In the genomic region with DNA sequence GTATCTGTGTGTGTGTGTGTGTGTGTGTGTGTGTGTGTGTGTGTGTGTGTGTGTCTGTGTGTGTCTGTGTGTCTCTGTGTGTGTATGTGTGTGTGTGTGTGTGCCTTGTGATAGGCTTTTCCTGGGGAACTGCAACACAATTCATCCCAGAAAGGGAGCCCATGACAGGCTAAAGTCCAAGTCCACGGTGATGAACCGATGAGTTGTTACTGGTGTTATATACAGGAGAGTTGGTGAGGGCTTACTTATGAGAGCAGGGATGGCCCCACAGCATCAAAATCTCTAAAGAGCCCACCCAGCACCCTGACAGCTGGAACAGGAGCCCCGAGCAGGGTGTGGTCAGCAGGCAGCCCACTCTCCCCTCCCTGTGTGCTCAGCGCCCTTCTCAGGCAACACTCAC, we compare ENCODE assay signal across 22 mouse cellular contexts. TPM values are rescaled to one million over a fixed set of nuclear protein-coding genes. Genes with fewer than 3 reads are reported as not detected.
DNase-seq lines count a peak whose midpoint lies in the region; ATAC-seq and TF ChIP-seq lines count a peak whose summit lies in the region.
"Had no signal": no experiment of that assay in that cellular context is flagged by ENCODE, and none has a peak within 500 bp of the region (broad histone marks: within the 10 kb centered on the region; RNA-seq: fewer than 3 reads in every experiment).

No protein-coding gene starts in this region.

- H3K9ac ChIP-seq in heart, embryonic 11.5 days (ENCODE audit: low read depth, low read length) = 0 out of 2 replicates have a peak overlapping the region, but pooled peaks have one; percentile 16
- no peak overlapping the region for H3K9ac ChIP-seq in heart, embryonic 12.5 days
- no peak overlapping the region for H3K9ac ChIP-seq in intestine, embryonic 15.5 days
- no peak overlapping the region for H3K9ac ChIP-seq in intestine, postnatal 0 days (ENCODE audit: low read depth, low read length)
- H3K9ac ChIP-seq: embryonic facial prominence, embryonic 12.5 days; forebrain, embryonic 13.5 days had no signal

- ATAC-seq in heart, embryonic 11.5 days (replicated peaks; ENCODE audit: insufficient number of reproducible peaks, low FRiP score, low TSS enrichment) = no peak
- no peak for ATAC-seq in heart, embryonic 12.5 days (ENCODE audit: insufficient number of reproducible peaks, low FRiP score)
- ATAC-seq in intestine, embryonic 15.5 days = peak; percentile 34; the same call in 1 of the 2 replicates
- peak; percentile 67 for ATAC-seq in intestine, postnatal 0 days
- ATAC-seq: activated CD4-positive, CD25-positive, alpha-beta regulatory T cell, adult 4 months; CD4-positive, CD25-positive, alpha-beta regulatory T cell, adult 4 months; forebrain, embryonic 13.5 days; forebrain, embryonic 16.5 days; Patski had no signal

- no peak for DNase-seq in adrenal gland, postnatal 10 days
- DNase-seq in kidney, adult 18-20 months = no peak
- DNase-seq: adrenal gland, adult 8-10 months; adrenal gland, postnatal 25 days; B cell, adult 2 months; cerebellum, adult 11-12 months; cerebellum, adult 9-10 months; cerebellum, postnatal 10 days; cerebellum, postnatal 25 days had no signal

- no peak for TF ChIP-seq CTCF in intestine, postnatal 0 days (IDR thresholded peaks at IDR 0.05; ENCODE audit: low read depth)

- no peak overlapping the region for H3K27ac ChIP-seq in heart, embryonic 11.5 days (ENCODE audit: low read depth, low read length)
- no peak overlapping the region for H3K27ac ChIP-seq in heart, embryonic 12.5 days (ENCODE audit: poor library complexity, severe bottlenecking)
- no peak overlapping the region for H3K27ac ChIP-seq in intestine, embryonic 15.5 days
- peak overlapping the region; percentile 62 for H3K27ac ChIP-seq in intestine, postnatal 0 days (ENCODE audit: low read depth, low read length)
- H3K27ac ChIP-seq: embryonic facial prominence, embryonic 10.5 days; embryonic facial prominence, embryonic 12.5 days; forebrain, embryonic 13.5 days had no signal

- H3K4me2 ChIP-seq in heart, embryonic 11.5 days = no peak overlapping the region
- H3K4me2 ChIP-seq in heart, embryonic 12.5 days = no peak overlapping the region
- no peak overlapping the region for H3K4me2 ChIP-seq in intestine, embryonic 15.5 days (replicated peaks)
- no peak overlapping the region; the same call in 1 of the 2 replicates for H3K4me2 ChIP-seq in intestine, postnatal 0 days (replicated peaks; ENCODE audit: low read depth)
- H3K4me2 ChIP-seq: embryonic facial prominence, embryonic 12.5 days; forebrain, embryonic 13.5 days had no signal

- no peaks in the 10 kb centered on the region for H3K27me3 ChIP-seq in heart, embryonic 11.5 days (ENCODE audit: control insufficient read depth, insufficient read depth, low read length)
- H3K27me3 ChIP-seq in heart, embryonic 12.5 days (replicated peaks) = no peaks in the 10 kb centered on the region
- no peaks in the 10 kb centered on the region for H3K27me3 ChIP-seq in intestine, embryonic 15.5 days (replicated peaks)
- H3K27me3 ChIP-seq in intestine, postnatal 0 days (replicated peaks; ENCODE audit: control insufficient read depth, insufficient read depth, low read length) = no peaks in the 10 kb centered on the region
- H3K27me3 ChIP-seq: CH12.LX; embryonic facial prominence, embryonic 12.5 days; forebrain, embryonic 13.5 days had no signal

- no peaks in the 10 kb centered on the region for H3K9me3 ChIP-seq in heart, embryonic 11.5 days (replicated peaks; ENCODE audit: control insufficient read depth, low read length)
- peaks cover 5% of the 10 kb centered on the region; the same call in 1 of the 2 replicates for H3K9me3 ChIP-seq in heart, embryonic 12.5 days (replicated peaks)
- H3K9me3 ChIP-seq in intestine, embryonic 15.5 days = no peaks in the 10 kb centered on the region
- no peaks in the 10 kb centered on the region for H3K9me3 ChIP-seq in intestine, postnatal 0 days (ENCODE audit: control insufficient read depth)
- H3K9me3 ChIP-seq: embryonic facial prominence, embryonic 10.5 days; embryonic facial prominence, embryonic 12.5 days; forebrain, embryonic 13.5 days had no signal

- H3K4me1 ChIP-seq in heart, embryonic 11.5 days (ENCODE audit: control insufficient read depth, insufficient read depth, low read length) = no peaks in the 10 kb centered on the region
- H3K4me1 ChIP-seq in heart, embryonic 12.5 days (replicated peaks) = peaks cover 3% of the 10 kb centered on the region; the same call in 1 of the 2 replicates
- H3K4me1 ChIP-seq in intestine, embryonic 15.5 days (replicated peaks) = 0 out of 2 replicates have a peak, but pooled peaks cover 1% of the 10 kb centered on the region
- H3K4me1 ChIP-seq in intestine, postnatal 0 days (replicated peaks; ENCODE audit: control insufficient read depth, insufficient read depth, low read length) = no peaks in the 10 kb centered on the region
- H3K4me1 ChIP-seq: embryonic facial prominence, embryonic 12.5 days; forebrain, embryonic 13.5 days had no signal

- no peaks in the 10 kb centered on the region for H3K36me3 ChIP-seq in heart, embryonic 11.5 days (ENCODE audit: control insufficient read depth, insufficient read depth, low read length)
- no peaks in the 10 kb centered on the region for H3K36me3 ChIP-seq in heart, embryonic 12.5 days
- no peaks in the 10 kb centered on the region for H3K36me3 ChIP-seq in intestine, embryonic 15.5 days
- no peaks in the 10 kb centered on the region for H3K36me3 ChIP-seq in intestine, postnatal 0 days (ENCODE audit: control insufficient read depth, insufficient read depth)
- H3K36me3 ChIP-seq: embryonic facial prominence, embryonic 10.5 days; embryonic facial prominence, embryonic 12.5 days had no signal

- H3K4me3 ChIP-seq in heart, embryonic 11.5 days (ENCODE audit: low read depth, low read length) = no peak overlapping the region
- no peak overlapping the region for H3K4me3 ChIP-seq in heart, embryonic 12.5 days
- H3K4me3 ChIP-seq in intestine, embryonic 15.5 days (replicated peaks) = no peak overlapping the region
- no peak overlapping the region for H3K4me3 ChIP-seq in intestine, postnatal 0 days (ENCODE audit: low read depth, low read length)
- H3K4me3 ChIP-seq: embryonic facial prominence, embryonic 10.5 days; embryonic facial prominence, embryonic 12.5 days; forebrain, embryonic 13.5 days had no signal

- WGBS in heart, embryonic 11.5 days (ENCODE audit: insufficient replicate concordance) = 74% methylated on average over 4 of the region's 4 CpGs
- 77% methylated on average over 4 of the region's 4 CpGs for whole genome bisulfite sequencing in heart, embryonic 12.5 days
- WGBS in intestine, embryonic 15.5 days = 64% methylated on average over 4 of the region's 4 CpGs
- 44% methylated on average over 4 of the region's 4 CpGs for WGBS in intestine, postnatal 0 days

RNA-seq across cellular contexts. Expression of gene Osm, which starts 5.0 kb away (rescaled TPM):
- 0.10 and 0.11 TPM in 2 replicates for polyA plus RNA-seq in heart, embryonic 11.5 days (2014; fragmentation: Nextera tagmentation; extraction: Ambion mirVana)
- not detected in 2 replicates for polyA plus RNA-seq in heart, embryonic 12.5 days (2016; fragmentation: Nextera tagmentation; extraction: Ambion mirVana)
- polyA plus RNA-seq in intestine, embryonic 15.5 days (2015; fragmentation: Nextera tagmentation; extraction: Ambion mirVana) = 0.20 and 0.26 TPM in 2 replicates
- 0.08 and 0.20 TPM in 2 replicates for polyA plus RNA-seq in intestine, postnatal 0 days (2015; fragmentation: Nextera tagmentation; extraction: Ambion mirVana)
- total RNA-seq in adrenal gland, postnatal 10 days (2021) = under 1 TPM in 1 of 2 experiments, not detected in 1; 0.18 TPM
- total RNA-seq: adrenal gland, postnatal 25 days had no signal
- polyA plus RNA-seq: embryonic facial prominence, embryonic 10.5 days; embryonic facial prominence, embryonic 12.5 days; forebrain, embryonic 11.5 days; forebrain, embryonic 13.5 days; forebrain, embryonic 16.5 days; Patski had no signal

RNA-seq across cellular contexts. Expression of gene Lif, which starts 16.2 kb away (rescaled TPM):
- 0.06 and 0.11 TPM in 2 replicates for polyA plus RNA-seq in heart, embryonic 11.5 days (2014; fragmentation: Nextera tagmentation; extraction: Ambion mirVana)
- polyA plus RNA-seq in heart, embryonic 12.5 days (2016; fragmentation: Nextera tagmentation; extraction: Ambion mirVana) = 0.24 and 0.63 TPM in 2 replicates
- 0.62 and 0.92 TPM in 2 replicates for polyA plus RNA-seq in intestine, embryonic 15.5 days (2015; fragmentation: Nextera tagmentation; extraction: Ambion mirVana)
- 0.92 and 1.2 TPM in 2 replicates for polyA plus RNA-seq in intestine, postnatal 0 days (2015; fragmentation: Nextera tagmentation; extraction: Ambion mirVana)
- total RNA-seq in adrenal gland, postnatal 10 days (2021) = under 1 TPM; 0.30 to 0.69 TPM
- polyA plus RNA-seq: forebrain, embryonic 11.5 days had no signal

RNA-seq across cellular contexts. Expression of gene Castor1, which starts 23.2 kb away (rescaled TPM):
- 2.2 and 2.5 TPM in 2 replicates for polyA plus RNA-seq in heart, embryonic 11.5 days (2014; fragmentation: Nextera tagmentation; extraction: Ambion mirVana)
- 3.4 and 3.8 TPM in 2 replicates for polyA plus RNA-seq in heart, embryonic 12.5 days (2016; fragmentation: Nextera tagmentation; extraction: Ambion mirVana)
- 3.1 and 4.5 TPM in 2 replicates for polyA plus RNA-seq in intestine, embryonic 15.5 days (2015; fragmentation: Nextera tagmentation; extraction: Ambion mirVana)
- 10.3 and 14.7 TPM in 2 replicates for polyA plus RNA-seq in intestine, postnatal 0 days (2015; fragmentation: Nextera tagmentation; extraction: Ambion mirVana)
- 1 to 10 TPM; 5.6 to 8.3 TPM for total RNA-seq in adrenal gland, postnatal 10 days (2021)

RNA-seq across cellular contexts. Expression of gene Tbc1d10a, which starts 54.6 kb away (rescaled TPM):
- 8.5 and 10.1 TPM in 2 replicates for polyA plus RNA-seq in heart, embryonic 11.5 days (2014; fragmentation: Nextera tagmentation; extraction: Ambion mirVana)
- 15.6 TPM in 2 replicates for polyA plus RNA-seq in heart, embryonic 12.5 days (2016; fragmentation: Nextera tagmentation; extraction: Ambion mirVana)
- 32.3 and 32.4 TPM in 2 replicates for polyA plus RNA-seq in intestine, embryonic 15.5 days (2015; fragmentation: Nextera tagmentation; extraction: Ambion mirVana)
- polyA plus RNA-seq in intestine, postnatal 0 days (2015; fragmentation: Nextera tagmentation; extraction: Ambion mirVana) = 37.2 and 40.8 TPM in 2 replicates
- total RNA-seq in adrenal gland, postnatal 10 days (2021) = 10 to 100 TPM; 15.1 to 16.4 TPM

Comparison
In these comparisons a context has a peak if more than half of its experiments do, and no peak if none do; other contexts are left out.
1. ATAC-seq: peak in intestine, embryonic 15.5 days (single experiment) and intestine, postnatal 0 days (single experiment); none in heart, embryonic 11.5 days (single experiment) and heart, embryonic 12.5 days (single experiment).